Mouse (Mus musculus): ENCODE data around the gene Slc36a1.
A peak's percentile ranks its signal among the peaks of the same experiment; 100 is the strongest.

Gene Slc36a1

DNA sequence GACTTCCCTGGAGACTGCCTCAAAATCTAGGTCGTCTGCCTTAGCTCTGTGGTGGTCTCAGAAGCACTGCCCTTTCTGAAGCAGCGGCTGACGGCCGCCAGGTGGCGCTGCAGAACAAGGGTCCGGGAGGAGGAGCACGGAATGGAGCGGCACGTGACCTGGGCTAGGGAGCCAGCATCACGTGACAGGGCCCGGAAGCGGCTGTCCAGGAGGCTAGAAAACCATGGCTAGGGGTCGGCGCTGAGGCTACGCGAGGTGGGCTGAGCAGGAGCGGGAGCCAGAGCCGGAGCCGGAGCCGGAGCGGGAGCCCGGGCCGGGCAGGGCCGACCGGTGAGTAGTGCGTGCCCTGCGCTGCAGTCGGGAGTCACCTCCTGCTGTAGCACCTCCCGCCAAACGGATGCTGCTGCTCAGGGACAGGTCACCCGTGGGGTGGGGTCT is at the start of gene Slc36a1:
Gene Slc36a1, plus strand, starts transcription at position 192 of the 438 bp plus-strand sequence.
- DNase-seq (ENCODE audit: low read depth, low spot score): peak; percentile 95

DNA sequence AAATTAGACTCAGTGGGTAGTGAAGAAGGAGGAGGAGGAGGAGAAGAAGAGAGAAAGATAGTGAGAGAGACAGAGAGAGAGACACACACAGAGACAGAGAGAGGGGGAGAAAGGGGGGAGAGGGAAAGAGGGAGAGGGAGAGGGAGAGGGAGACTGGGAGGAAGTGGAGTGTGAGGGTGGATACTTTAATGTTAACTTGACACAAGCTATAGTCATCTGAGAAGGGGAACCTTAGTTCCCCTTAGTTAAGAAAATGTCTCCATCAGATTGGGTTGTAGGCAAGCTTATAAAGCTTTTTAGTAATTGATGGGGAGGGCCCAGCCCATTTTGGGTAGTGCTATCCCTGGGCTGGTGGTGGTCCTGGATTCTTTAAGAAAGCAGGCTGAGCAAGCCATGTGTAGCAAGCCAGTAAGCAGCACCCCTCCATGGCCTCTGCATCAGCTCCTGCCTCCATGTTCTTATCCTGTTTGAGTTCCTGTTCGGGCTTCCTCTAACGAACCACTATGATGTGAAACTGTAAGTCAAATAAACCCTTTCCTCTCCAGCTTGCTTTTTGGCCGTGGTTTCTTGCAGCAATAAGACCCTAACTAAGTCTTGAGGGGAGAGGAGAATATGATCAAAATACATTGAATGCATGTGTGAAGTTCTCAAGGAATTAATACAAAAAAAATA is 49.6 kb upstream of the Slc36a1 start:
- DNase-seq (ENCODE audit: low read depth, low spot score): no peak

DNA sequence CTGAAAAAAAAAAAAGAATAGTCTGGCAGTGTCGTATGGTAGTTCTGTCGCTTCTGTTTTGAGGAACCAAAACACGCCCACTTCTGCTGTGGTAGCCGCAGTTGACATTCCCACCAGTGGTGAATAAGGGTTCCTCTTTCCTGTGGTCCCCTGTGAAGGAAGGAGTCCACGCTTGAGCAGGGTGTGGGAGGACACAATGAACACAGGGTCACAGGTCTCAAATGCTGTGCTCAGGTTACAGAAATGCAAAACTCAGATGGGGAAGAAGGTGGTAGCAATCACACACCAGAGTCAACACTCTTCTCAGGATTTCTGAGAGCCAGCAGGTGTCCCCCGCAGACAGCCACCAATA is 49.1 kb upstream of the Slc36a1 start:
- DNase-seq (ENCODE audit: low read depth, low spot score): no peak

DNA sequence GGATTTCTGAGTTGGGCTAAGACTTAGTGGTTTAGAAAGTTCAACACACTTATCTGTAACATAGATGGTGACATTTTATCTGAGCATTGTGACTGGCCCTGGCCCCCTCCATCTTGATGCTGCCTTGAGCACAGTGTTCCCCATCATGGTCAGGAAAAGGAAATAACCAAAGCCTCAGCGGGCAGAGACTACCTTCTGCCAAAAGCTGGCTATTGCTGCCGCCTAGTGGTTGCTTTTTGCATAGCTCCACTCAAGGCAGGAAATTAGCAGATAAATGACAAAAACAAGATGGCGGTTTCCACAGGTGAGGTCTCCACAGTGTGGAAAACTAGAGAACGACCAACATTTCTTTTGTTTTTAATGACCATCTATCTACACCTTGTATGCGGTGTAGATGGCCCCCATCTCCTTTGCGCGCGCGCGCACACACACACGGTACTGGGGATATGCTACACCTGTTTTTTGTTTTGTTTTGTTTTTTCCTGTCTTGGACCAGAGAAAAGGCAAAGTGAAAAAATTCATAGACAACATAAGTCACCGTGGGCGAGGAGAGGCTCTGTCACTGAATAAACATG is 45.3 kb upstream of the Slc36a1 start:
- DNase-seq (ENCODE audit: low read depth, low spot score): peak; percentile 88

DNA sequence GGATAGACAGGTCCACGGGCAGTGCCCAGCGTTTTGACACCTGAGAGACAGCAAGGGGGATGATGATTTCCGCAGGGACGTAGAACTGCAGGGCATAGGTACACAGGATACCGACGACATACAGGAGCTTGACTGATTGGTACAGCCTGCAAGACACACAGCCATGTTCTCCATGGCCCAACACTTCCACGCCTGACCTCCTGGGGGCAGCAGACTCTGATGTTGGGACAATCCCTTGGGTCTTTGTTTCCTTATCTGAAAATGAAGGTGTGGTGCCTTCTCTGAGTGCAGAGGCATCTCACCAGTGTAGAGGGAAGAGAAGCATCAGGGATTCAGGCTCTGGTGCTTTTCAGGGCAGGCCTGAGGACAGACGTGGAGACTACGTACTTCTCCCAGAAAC is 41.5 kb upstream of the Slc36a1 start:
- peak; percentile 69 for DNase-seq (ENCODE audit: low read depth, low spot score)

DNA sequence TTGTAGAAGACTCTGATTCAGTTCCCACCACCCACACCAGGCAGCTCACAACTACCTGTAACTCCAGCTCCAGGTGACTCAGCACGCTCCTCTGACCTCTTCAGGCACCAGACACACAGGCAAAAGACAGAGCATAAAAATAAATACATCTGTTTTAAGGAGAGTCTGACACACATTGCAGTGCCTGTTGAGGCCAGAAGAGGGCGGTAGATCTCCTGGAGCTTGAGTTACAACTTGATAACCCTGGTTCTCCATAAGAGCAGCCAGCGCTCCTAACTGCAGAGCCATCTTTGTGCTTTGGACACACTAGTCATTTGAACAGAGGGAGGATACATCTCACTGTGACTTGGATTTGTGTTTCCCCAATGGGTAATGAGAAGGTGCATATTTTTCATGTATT is 39.4 kb upstream of the Slc36a1 start:
- DNase-seq (ENCODE audit: low read depth, low spot score): peak; percentile 71

DNA sequence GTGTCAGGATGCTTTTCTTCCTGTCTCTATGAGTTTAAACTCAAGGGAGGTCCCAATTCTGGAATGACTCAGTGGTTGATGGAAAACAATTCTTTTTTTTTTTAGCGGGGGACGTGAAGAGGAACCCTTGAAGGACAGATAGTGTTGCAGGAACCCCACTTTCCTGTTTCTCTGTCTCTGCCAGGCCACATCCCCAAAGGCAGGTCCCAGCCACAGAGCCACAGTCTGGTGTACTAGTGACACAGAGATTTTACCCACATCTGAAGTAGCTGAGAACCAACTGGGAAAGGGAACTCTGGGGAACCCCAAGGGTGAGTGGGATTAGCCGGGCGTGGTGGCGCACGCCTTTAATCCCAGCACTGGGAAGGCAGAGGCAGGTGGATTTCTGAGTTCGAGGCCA is 38.4 kb upstream of the Slc36a1 start:
- no peak for DNase-seq (ENCODE audit: low read depth, low spot score)

DNA sequence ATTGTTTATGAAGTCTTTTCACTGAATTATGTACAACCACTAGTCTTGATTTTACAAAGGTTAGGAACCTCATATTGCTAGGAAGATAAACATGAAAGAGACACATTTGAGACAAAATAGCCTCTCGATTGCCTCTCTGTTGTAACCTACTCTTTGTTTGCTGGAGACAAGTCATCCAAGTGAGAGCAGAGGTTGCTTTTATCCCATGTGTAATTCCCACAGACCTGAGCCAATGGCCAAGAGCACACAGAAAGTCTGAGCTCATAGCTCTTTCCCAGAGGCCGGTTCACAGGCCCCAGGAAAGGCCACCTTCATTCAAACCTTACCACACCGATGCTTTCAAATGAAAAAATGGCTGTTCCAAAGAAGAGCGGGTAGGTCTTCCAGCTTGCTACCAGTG is 35.6 kb upstream of the Slc36a1 start:
- no peak for DNase-seq (ENCODE audit: low read depth, low spot score)

DNA sequence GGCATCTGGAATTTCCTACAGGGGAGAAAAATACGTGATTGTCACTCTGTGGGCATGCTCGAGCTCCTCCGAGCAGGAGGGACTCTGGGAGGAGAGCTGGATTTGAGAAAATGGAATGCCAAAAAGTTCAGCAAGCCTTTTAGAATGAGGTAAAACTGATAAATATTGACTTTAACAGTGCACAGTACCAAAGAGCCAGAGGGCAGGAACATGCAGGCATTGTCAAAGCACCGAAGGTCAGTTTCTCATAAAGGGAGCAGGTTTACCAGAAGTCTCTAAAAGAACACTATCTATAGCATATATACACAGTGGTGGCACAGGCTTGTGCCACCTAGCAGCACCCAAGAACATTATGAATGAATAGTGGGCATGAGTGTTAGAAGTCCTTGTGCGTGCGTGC is 35.2 kb upstream of the Slc36a1 start:
- no peak for DNase-seq (ENCODE audit: low read depth, low spot score)

DNA sequence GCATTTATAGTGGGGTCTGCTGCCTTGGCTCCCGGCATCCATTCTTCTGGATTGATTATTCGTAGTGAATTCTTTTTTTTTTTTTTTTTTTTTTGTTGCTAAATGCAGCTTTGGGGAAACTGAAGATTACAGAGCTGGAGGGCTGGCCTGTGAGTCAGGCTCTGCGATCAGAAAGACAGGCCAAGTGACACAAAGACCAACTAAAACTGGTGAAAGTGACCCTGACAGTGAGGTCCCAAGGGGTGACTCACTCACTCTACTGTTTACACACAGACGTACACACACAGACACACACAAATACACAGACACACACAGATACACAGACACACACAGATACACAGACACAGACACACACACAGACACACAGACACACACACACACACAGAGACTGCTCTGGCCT is 33.6 kb upstream of the Slc36a1 start:
- DNase-seq (ENCODE audit: low read depth, low spot score): no peak

DNA sequence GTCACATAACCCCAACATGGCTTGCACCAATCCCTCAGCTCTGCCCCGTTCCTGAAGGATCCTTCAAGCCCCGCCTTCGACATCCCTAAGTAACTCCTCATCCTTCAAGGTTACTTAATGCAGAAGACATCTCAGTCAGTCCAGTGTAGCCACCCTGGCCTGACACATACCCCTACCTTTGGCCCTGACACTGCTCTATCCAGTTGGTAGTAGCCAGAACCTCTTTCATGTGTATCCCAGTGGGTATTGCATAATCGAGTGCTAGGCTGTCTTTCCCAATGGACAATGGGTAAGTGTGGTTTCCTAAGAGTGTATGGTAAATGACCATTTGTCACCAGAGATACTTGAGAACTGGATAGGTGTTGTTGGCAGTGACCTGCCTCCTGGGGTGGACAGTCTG is 25.3 kb upstream of the Slc36a1 start:
- DNase-seq (ENCODE audit: low read depth, low spot score): no peak

DNA sequence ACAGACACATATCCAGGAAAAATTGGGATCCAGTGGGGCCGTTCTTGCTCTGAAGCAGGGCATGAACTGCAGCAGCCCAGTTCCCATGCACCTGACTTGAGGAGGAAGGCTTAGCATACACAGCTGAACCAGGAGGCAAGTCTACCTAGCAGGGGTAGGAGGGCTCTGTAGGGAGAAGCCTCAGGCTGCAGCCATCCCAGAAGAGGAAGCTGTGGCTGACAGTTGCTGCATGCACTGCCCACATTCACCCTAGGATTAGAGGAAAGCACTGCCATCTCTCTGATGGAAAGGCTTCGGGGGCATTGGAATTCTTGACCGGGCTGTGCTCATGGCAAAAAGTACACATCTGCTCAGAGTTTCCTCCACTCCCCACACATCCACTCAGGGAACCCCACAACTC is 24.3 kb upstream of the Slc36a1 start:
- DNase-seq (ENCODE audit: low read depth, low spot score): no peak

DNA sequence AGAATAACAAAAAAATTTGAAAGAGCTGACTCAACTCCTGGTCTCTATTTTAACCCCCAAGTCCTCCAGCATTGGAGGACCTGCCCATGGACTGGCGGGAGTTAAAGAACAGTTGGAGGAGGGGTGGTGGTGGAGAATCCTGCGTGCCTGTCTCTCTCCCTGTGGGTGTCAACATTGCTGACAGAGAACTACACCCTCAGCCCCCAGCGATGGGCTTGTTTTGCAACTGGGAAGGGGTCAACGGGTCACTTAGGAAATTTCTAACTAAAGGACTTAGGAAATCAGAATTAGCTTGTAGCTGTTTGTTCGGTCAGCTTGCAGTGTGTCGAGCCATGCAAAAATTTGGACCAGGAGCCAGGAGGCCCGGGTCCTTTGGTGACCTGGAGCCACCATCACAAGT is 21.0 kb upstream of the Slc36a1 start:
- DNase-seq (ENCODE audit: low read depth, low spot score): no peak

DNA sequence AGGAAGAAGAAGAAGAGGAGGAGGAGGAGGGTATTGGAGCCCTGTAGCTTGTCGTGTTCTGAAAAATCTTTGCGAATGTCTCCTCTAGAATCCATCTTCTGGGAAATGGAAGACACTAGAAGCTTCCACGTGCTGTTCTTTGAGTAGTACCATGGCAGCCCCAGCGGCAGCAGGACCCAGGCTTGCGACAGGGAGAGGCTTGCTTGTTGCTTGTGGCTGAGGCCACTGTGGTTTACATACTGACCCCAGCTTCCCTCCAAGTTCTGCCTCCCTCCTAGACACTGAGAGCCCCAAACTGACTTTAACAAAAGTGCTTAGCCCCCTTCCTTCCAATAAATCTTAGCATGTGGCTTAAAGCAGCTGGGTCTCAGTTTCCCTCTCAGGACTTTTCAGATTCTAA is 19.9 kb upstream of the Slc36a1 start:
- DNase-seq (ENCODE audit: low read depth, low spot score): no peak

DNA sequence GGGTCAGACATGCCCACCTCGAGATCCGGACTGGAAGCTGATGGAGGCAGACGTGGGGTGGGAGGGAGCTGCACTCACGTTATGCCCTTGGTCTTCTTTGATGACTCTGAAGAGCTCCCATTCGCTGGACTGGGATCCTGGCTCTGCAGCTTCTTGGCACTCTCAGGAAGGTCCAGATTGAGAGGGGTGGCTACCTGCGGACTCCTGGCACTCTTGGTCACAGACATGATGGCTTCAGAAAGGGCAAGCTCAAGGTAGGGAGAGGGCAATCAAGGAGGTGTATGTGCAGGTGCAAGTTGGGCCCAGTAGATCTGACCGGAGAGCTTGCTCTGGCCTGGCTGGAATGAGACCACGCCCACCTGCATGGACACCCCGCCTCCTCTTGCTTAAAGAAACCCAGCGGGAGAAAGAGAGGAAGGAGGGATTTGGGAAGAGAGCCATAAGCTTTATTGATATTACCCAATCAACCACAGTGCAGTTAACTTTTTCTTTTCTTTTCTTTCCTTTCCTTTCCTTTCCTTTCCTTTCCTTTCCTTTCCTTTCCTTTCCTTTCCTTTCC is 19.3 kb upstream of the Slc36a1 start, which contains the start of gene Slc36a2:
Gene Slc36a2, minus strand, starts transcription at position 345 of the 559 bp plus-strand sequence.
- DNase-seq (ENCODE audit: low read depth, low spot score): no peak

DNA sequence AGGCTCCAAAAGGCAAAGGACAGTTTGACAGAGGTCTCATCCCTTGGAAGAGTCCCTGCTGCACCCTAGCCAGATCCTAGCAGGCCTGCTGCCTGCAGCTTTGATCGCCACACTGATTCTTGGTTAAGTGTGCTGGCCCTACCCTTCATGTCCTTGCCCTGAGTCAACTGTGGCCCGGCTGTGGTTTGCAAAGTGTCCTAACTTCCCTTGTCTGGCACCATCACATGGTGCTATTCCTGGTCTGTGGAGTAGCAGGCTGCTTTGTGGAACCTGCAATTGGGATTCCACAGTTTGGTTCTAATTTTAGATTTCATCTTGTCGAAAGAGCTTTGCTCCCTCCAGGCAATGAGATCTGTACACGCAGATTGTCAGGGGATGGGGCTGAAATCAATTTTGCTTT is 16.9 kb upstream of the Slc36a1 start:
- no peak for DNase-seq (ENCODE audit: low read depth, low spot score)

DNA sequence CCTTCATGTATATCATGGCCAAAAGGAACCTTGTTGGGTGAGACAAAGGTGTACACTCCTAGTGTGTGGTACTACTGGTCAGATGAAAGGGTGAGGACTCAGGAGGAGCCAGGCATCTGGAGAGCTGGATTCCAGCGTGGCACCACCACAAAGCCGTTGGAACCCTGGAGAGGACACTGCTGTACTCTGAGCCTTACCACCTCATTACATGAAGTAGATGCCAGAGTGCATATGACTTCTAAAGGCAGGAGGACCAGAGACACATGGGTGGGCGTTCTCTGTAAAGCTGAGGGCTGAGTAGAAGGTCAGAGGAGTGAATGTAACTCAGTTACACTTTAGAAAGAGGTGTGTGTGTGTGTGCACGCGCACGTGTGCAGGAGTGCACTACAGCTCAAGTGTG is 16.4 kb upstream of the Slc36a1 start:
- no peak for DNase-seq (ENCODE audit: low read depth, low spot score)

DNA sequence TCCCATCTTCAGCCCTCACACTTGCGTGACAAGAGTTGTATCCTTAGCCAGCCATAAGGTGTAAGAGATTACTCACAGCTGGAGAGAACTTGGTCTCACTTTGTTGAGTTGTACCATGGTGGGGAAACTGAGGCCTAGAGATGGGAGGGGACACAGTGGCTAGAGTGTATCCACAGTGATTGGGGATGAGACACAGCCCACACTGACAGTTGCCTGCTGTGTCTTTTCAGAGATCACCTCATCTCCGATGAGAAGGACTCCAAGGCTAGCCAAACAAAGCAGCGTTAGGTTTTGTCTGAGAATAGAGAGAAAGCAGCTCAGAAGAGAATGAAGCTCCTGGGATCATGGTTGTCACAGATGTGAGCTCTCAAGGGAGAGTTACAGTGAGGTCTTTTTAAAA is 13.9 kb upstream of the Slc36a1 start:
- no peak for DNase-seq (ENCODE audit: low read depth, low spot score)

DNA sequence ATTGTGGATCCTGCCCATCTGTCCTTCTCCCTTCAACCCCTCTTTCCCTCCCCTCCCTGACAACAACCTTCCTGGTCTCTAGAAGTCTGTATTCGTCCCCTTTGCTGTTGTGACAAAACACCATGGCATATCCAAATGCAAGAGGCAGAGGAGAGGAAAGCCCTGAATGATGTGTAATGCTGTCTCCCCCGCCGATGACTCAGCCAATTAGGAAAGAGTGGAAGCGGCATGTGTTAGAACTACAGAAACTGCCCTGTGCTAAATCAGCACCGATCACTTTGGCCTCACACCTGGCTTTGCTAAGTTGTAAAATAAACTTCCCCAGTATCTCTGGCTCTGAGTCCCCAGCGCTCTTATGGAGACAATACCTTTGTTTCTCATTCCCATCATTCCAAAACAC is 7.1 kb upstream of the Slc36a1 start:
- DNase-seq (ENCODE audit: low read depth, low spot score): peak; percentile 29

DNA sequence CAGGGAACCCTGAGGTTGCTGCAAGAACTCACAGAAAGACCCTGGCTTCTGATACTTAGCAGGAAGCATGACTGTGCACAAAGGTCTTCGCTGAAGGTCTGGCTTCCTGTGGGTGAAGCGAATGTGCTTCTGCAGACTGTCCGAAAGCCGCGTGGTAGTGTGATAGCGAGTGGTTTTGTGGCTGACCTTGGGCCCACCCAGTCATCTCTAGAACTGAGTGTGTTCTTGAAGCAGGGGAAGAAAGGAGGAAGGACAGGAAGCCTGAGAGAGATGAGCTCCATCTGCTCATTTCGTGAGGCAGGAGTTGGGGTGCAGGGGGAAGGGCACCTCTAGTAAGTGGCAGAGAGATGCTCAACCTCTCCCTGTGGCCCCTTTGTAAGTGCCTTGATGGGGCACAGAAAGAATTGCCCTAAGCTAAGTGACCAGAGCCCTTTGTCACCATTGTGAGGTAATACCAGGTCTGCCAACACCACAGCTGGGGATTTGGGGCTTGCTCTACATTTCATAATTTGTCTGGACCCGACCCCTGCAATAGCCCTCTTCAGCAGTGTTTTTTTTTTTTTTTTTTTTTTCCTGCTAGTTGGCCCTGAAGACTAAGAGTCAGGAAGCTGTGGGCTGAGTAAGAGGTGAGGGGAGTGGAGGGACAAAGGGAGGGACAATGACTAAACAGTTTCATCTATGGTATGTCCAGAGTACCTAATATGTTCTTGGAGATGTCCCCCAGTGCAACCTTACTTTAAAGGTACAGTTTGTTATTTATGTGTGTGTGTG is 6.2 kb upstream of the Slc36a1 start:
- no peak for DNase-seq (ENCODE audit: low read depth, low spot score)

DNA sequence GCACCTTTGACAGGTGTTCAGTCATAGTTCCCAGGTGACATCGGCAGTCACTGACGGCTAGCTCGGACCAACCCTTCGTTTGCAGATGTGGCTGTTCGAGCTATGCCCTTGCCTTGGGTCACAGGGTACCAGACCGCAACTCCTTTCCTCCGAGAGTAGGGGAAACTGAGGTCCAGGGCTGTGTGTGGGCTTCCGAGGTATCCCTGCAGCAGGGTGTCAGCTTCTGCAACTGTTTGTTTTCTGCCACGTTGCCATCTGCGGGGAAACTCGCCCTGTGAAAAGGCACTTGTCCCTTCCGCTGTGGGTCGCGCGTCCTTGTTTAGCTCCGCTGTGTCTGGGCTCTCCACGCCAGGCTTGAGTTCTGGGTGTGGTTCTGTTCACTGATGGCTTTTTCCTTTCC is 452 bp downstream of the Slc36a1 start:
- DNase-seq (ENCODE audit: low read depth, low spot score): peak; percentile 31

DNA sequence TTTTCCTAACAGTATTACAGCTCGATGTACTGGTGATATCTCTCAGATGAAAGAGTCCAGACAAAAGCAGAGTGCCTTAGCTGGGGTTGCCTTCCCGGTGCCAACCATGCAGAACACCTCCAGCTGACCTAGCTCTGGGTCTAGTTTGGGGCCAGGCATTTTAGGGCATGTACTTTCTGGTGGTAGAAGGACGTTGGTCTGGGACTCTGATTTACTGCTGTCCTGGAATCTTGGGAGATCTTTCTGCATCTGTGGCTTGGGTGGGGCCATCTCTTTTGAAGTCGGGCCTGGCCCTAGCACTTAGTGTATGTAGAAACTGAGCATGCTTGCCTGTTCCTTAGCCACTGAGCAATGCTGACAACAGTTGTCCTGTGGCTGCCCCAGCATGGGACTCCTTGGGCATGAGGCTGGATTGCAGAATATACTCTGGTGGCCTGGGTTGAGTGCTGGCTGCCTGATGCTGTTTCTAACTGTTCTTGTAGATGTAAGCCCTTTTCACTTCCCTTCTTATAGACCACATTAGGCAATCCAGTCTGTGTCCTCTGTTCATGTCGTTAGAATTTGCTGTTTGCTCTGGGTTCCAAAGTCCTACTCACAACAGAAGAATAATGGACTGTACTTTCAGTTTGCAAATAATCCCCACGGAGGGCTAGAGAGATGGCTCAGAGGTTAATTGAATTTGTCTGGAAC is 4.0 kb downstream of the Slc36a1 start:
- DNase-seq (ENCODE audit: low read depth, low spot score): no peak
